Mouse (Mus musculus) right cerebral cortex, adult 18-20 months (tissue): ENCODE measurements around the gene Clasp2.
"Not testable (repeated sequence)": the region's sequence is repeated elsewhere in the genome, so short reads cannot be mapped to it uniquely, and the experiment has no call there.

Experiments used
- DNase-seq: peaks from one replicate; pipeline ENCODE4 v3.0.0; 2022; ENCODE audit warnings: mixed read lengths

Clasp2 gene

DNA sequence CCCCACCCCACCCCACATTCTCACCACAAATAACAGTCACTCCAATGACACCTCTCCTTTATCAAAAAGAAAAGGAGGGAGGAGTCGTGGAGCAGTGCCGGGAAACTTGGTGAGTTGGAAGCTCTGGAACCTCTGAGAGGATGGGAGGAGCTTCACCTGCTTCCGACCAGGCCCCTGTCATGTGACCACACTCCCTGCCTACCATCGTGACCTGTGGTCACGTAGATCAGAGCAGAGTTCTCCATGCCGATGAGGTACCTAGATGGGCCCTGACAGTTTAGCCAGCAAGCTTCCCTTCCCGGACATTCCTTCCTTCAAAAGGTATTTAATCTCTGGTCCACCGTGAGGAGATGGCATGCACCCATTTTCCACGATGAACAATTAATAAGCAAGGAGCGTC is 17.2 kb downstream of the Clasp2 start:
- no peak for DNase-seq

DNA sequence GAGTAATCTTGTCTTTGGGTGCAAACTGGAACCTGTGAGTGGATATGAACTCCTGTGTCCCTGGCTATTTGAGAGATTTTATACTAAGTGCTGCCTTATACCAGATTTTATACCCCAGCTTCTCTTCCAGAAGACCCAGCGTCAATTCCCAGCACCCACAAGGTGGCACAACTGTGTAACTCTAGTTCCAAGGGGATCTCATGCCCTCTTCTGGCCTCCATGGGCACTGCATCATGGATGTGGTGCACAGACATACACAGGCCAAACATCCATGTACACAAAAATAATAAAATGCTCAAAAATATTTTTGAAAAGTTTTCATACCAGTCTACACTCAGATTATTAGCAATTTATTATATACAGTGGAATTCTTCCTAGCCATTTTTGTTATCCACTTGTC is 18.4 kb downstream of the Clasp2 start:
- DNase-seq, result no peak

DNA sequence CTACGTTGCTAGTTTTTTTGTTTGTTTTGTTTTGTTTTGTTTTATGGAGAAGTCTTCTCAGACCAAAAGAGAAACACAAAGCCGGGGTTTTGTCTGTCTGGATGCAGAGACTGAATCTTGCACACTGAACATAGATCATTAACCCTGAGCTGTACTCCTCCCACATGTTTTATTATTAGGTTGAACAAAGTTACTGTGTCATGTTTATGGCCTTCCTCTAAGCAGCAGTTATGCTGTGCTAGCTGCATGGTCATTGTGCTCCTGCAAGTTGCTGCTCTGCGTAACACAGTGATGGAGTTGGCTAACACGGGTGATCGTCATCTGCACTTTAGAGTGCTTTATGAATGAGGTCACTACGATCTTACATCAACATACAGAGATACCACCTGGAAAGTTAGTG is 21.1 kb downstream of the Clasp2 start:
- no peak for DNase-seq

DNA sequence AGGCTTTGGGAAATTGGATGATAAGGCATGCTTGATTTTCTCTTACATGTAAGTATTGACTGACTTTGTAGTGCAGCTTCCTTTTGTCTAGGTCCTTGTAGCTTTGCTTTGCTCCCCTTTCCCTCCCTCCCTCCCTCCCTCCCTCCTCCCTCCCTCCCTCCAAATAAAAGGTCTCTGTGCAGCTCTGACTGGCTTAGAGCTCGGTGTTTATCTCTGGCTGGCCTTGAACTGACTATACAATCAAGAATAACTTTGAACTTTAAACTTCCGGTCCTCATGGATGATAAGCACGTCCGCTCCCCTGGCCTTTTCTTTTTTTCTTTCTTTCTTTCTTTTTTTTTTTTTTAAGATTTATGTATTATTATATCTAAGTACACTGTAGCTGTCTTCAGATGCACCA is 21.9 kb downstream of the Clasp2 start:
- no peak for DNase-seq

DNA sequence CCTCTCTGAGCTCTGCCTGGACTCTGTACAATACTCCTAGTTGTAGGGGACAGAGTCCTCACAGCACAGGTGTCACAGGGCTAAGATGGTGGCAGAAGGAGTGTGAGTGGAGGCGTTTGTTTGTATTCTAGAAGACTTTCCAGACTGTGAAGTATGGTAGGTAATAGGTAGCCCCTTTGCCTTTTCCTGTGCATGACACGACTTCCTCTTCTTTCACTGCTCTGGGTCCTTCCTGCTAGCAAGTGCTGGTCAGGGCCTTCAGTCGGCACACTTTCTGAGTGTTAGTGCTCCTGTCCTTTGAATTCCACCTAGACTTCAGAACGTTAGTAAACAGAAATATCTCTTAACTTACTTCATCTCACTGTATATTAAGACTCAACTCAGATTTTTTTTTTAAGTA is 29.4 kb downstream of the Clasp2 start:
- DNase-seq, result no peak

DNA sequence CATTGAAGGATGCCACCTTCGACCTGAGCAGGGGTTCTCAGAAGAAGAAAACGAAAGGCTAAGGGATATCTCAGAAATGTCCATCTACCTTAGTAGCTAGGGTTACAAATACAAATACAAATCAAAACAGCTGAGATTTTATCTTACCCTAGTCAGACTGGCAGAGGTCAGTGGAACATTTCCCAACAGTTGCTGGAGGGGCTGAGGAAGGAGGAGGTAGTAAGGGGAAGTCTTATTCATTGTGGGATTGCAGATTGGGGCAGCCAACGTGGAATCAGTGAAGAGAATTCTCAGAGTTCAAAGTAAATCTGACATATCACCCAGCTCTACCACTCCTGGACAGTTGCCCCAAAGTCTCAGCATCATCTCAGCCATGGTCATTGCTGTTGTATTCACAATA is 39.6 kb downstream of the Clasp2 start:
- no peak for DNase-seq

DNA sequence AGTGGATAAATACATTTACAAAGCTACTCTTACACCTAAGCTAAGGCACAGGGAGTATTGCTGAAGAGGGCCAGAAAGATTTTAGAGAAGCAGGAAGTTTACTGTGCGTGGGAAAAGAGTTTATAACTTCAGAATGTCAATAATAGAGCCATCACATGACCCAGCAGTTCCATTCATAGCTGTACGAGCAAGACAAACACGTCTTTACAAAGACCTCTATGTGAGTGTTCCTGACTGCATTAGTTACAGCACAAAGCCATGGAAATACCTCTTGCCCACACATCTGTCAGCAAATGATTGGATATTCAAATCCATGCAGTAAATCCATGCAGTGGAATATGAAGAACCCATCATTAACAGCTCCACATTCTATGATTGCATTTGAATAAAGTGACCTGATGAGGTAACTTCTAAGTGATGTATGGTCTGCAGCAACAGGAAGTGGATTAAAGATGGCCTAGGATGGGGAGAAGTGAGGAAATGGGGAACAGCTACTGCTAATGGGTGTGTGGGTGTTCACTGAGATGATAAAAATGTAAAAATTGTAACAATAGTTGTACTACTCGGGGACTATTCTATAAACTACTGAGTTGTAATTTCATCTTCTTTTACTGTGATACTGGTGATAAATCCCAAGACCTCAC is 41.2 kb downstream of the Clasp2 start:
- DNase-seq, result no peak

DNA sequence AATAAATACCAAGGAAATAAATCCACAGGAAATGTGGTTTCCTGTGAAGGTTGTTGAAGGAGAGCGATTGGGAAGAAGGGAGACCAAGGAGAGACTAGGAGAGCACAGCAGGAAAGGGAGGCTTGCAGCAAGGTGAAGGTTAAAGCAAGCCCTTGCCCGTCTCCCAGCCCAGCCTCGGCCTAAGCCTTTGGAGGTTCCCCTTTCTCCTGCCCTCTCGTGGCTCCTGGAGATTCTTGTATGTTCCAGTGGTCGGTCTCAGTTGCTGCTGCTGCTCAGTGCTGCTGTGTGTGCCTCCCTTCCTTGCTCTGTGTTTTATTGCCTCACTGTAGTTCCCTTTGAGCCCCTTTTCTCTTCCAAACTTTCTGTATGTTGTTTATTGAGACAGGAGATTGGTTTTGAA is 42.4 kb downstream of the Clasp2 start:
- no peak for DNase-seq

DNA sequence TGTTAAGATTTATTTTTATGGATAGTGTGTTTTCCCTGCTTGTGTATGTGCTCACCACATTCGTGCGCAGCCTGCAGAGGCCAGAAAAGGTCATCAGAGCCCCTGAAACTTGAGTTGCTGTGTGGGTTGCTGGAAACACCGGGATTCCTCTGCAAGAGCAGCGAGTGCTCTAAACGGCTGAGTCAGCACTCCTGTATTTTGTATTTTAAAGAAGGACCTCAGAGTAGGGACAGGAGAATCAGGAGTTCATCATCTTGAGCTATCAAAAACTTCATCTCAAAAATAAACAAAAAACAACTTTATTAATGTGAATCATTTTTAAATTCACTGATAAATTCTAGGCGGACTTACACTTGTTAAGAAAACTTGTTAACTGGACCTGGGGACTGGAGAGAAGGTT is 48.0 kb downstream of the Clasp2 start:
- DNase-seq, result not testable (repeated sequence)

DNA sequence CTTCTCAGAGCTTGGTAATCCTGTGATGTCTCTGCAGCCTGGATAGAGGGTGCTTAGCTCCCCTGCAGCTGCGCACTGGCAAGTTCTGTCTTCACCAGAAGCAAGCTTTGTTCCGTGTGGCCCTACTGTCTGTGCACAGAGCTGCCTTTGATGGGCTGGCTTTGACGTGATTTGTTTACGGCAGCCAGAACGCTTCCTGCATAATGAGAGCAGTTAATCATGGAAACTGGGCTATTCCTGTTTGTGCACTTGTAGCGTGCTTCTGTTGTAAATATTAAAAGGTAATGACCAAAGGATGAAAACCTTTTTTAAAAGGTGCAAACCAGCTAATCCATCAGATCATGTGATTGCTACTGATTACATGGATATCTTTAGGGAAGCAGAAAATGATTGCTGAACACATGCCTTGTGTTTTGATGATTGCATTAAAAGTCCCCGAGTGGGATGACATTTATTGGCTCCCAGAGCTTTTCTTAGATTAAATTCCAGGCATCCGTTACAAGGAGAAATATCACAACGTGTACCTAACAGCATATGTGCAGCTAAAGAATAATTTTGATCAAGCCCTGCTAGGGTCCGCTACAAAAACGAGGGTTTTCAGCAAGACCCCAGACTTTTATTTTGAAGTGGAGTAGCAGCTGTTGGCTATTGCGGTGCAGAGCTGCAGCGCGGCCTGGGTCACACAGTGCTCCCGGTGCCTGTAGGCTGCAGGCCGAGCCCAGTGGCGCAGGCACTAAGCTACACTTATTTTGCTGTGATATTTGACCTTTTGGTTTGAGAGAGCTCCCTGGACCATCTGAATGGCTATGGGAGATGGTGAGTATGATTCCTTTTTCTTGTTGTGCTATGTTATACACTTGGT is 51.6 kb downstream of the Clasp2 start:
- peak; percentile 87 for DNase-seq

DNA sequence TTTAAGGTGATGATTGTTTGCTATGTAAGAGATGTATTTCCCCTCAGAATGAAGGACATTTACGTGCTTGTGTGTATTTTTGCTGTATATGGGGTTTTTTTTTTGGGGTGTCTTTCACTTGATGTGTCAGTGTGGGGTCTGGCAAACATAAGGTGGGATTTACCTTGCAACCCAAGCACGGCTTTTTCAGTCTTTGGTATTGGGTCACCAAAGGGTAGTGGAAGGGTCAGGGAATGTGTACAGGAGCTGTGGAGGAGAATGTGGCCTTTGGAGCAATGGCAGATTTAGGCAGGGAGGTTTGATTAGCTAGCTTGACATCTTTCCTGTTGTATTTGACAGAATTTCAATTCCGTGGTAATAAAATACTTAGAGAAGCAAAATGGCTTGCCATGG is 52.2 kb downstream of the Clasp2 start:
- no peak for DNase-seq

DNA sequence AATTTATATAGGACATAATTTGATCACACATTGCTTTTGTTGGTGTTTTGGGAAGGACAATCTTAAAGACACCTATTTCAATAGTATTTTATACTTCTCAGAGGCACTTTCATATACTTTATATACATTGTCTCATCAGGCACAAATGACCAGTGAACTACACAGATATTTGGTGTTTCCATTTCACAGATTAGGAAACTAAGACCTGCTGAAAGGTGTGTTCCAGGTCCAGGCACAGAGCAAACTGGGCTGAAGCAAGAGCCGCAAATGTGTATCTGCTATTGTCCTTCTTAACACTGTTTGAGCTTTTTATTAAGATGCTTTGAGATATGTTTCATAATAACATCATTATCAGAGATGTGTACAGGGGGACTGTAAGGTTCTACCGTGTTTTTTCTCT is 52.7 kb downstream of the Clasp2 start:
- no peak for DNase-seq

DNA sequence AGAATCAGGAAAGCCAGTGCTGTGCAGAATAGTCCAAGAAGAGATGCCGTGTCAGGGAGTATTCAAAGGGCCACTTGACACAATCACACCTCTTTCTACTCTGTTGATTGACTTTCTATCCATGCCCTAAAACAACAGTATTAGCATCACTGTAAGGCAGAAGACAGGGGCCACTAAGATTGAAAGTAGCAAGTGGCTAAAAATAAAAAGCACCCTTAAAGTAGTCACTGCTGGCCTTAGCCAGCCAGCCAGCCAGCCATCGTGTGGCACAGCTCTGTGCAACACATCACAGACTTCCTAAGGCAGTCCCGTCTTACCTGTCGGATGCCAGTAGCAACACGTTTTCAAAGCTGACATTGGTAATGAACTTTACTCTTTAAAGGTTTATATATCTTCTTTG is 55.9 kb downstream of the Clasp2 start:
- no peak for DNase-seq

DNA sequence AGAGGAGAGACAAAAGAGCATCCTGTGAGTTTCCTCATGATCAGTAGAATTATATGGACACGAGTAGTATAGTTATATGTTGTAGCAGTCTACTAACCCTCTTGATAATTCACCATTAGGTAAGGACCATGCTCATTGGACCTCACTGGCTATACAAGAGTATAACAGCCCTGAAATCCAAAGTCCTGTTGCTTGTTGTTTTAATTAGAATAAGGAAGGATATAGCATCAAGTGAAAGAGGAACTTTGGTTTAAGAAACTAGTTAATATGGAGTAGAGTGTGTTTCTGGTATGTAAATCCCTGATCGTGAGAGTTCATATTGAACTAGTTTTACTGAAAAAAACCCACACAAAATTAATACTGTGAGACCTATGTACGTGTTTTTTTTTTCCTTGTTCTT is 59.4 kb downstream of the Clasp2 start:
- DNase-seq, result no peak

DNA sequence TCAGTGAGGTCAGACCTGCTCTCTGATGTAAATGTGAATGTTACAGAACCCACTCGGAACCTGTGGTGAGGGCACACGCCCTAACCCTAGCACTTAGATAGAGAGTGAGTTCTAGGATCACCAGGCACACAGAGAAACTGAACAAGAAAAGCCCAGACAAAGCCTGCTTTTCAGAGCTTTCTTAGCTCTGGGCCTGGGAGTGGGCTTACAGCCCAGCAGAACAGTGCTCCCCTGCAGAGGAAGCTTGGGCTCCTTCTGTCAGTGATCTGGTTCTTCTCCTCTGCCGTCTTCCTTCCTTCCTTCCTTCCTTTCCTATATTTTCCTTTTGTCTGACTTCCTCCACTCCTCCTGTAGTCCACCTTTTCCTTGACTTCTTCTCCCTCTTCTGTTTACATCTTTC is 61.5 kb downstream of the Clasp2 start:
- no peak for DNase-seq

DNA sequence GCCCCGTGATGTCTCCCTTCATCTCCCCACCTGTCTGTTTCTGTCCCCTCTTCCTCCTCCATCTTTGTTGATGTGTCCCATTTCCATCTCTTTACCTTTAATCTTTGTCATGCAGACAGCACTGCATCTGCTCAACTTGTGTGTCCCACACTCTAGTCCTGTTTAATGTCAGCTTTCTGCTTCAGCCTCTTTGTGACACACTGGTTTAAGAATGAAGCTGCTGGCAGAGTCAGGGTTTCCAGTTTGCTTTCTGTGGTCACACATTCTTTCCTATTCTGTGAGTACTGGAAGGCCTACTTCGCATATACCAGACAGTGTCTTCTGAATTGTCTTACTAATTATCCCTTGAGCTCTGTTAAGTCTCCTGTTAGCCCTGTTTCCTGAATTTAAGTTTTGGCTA is 62.5 kb downstream of the Clasp2 start:
- DNase-seq, result no peak

DNA sequence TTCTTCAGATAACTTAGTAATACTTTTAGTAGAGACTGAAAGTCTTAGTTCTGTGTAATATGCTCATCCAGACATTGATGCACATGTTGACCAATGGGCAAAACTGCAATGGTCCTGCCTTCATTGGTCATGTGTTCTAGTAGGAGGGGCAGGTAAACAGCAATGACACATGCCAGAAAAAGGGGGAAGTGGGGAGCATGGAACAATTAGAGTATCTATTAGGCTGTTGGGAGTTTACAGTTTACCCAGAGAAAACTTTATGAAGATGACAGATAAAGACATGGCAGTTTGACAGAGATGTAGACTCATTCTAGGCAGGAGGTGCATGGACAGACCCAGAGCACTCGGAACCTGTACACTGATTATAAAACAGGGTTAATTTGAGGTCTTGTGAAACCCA is 64.1 kb downstream of the Clasp2 start:
- no peak for DNase-seq

DNA sequence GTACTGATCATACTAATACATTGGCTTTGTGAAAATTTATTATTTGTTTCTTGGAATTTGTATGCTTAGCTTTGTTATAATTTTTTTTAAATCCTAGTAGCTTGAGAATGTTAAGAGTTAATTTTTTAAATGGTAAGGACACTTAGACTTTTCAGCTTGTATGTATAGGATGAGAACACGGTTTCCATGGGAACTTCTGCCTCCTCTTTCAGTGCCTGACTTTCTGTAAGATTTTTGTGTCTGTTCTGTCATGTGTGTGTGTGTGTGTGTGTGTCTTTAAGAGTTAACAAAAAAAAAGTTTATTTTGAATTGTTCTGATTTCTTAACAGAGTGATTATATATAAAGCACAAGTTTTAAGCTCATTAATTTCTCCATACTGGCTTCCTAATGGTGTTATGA is 70.1 kb downstream of the Clasp2 start:
- DNase-seq, result no peak

DNA sequence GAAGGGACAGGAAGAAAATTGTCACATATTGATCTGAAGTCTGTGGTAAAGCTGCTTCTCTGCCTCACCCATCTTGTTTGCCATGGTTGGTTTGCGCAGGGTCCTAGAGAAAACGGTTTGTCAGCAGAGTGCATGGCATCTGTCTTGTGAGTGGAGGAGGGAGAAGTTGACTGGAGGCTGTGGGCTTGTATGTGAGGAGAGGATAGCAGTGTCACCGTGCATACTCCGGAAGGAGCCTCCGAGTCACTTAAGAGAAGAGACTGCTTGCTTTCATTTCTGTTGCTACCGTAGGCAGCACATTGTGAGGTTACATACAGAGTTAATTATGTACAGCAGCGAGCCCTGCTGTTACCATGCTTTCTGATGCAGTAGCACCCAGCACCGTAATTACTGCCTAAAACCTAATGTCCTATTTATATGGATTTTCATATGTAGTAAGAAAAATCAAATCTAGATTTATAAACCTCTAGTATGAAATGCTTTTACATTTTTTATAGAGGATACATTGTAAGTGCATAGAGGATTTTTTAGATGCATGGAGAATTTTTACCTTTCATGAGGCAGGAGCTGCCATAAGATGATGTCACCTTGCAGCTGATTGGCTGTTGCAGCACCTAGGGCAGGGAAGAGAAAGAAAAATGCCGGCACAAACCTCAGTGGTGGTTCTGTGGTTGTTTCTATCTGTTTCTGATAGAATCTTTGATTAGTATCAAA is 70.8 kb downstream of the Clasp2 start:
- DNase-seq, result peak; percentile 75

DNA sequence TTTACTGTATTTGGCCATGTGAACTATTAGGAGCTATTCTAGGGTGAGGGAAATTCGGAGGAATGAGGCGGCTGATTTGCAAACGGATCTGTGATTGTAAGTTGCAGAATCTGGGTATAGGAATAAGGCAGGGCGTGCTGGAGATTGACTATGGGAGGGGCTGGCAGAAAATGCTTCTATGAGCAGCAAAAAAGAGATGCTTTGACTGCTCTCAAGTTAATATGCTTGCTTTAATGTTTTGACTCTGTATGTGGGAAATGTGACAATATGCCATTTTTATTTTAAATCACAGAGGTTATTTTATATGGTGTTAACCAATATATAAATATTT is 71.4 kb downstream of the Clasp2 start:
- DNase-seq, result no peak

DNA sequence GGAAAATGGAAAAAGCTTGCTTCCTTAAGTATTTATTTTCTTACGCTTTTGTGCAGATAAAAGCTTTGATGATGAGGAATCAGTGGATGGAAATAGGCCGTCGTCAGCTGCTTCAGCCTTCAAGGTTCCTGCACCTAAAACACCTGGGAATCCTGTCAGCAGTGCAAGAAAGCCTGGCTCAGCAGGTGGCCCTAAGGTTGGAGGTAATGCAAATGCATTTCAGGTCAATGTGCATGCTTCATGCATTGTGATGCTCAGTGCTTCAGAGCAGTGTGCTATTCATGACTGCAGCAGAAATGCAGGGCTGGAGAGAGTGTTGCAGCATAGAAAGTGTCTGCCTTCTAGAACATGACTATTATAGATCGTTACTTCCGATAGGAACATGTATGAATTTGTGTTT is 71.8 kb downstream of the Clasp2 start:
- DNase-seq, result no peak

DNA sequence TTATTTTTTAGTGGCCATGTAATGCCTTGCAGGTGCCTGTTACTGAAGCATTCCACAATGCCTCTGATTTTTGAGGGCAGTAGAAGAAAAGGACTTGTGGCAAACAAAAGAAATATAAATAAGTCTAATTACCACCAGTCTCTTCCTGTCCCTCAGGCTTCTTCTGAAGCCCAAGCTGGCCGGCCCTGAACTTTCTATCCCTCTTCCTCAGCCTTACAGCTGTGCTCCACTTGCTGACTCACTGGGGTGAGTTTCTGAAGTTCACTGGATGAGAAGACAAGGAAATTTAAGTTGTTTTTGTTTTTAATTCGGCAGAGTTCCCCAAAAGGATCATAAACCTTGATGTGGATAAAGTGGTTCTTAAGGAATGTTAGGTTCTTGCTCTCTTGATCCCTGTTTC is 74.6 kb downstream of the Clasp2 start:
- no peak for DNase-seq

DNA sequence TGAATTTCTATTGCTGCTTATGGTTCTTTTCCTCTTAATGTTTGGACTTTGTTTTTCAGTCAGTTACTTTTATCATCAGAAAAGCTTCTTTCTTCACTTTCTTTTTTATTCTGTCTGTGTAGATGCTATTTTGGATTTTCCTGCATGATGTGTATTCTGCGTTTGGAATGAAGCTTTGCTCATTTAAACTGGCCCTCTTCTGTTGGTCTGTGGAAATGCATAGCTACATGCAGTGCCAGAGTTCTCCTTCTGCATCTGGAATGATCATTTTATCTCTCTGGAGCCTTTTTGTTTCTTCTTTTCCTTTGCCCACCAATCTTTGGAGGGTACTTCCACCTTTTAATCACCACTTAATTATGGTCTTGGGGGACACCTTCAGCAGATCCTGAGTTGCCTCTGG is 80.9 kb downstream of the Clasp2 start:
- no peak for DNase-seq

DNA sequence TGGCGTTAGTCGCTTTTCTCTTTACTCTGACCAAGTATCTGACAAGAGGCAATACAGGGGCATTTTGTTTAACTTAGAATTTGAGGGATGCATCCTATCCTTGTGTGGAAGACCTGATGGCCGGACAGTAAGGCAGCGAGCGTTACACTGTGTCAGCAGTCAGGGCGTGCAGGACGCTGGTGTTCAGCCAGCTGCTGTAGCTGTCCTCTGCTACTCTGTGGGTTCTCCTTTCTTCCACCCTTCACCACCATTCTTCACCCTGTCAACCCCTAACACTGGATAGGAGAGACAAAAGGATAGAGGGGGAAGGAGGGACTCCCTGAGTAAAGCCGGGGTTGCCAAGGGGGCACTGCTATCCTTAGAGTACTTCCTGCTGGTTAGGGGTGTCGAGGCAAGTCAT is 87.4 kb downstream of the Clasp2 start:
- no peak for DNase-seq
